Mouse (Mus musculus): ENCODE results near the gene Malrd1.
"Not testable (repeated sequence)": the region's sequence is repeated elsewhere in the genome, so short reads cannot be mapped to it uniquely, and the experiment has no call there.

Malrd1 gene

DNA sequence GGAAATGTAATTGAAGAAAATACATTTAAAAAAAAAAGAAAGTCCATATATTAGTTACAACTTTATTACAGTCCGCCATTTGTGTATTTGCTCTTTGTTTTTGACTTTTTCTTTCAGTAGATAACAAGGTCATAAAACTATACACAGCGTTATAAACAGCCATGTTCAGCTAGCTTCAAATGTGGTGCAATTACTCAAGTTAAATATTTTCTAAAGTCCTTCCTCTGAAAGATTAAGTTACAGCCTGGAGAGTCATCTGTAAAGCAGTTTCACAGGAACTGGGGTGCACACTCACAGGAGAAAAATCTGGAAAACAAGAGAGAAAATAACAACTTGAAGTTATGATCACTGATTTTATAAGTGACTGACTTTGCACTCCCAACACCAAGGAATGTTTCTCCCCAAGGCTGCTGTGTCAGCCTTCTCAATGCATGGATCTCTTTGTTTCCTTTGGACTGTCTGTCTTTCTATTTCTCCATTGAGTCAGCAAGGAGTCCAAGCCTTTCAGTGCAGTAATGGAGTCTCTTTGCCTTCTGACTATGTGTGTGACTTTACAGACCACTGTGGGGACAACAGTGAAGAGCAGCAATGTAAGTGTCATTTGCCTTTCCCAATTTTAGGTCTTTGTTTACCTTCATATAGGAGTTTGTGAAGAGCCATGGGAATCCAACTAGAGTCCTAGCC, at the start of gene Malrd1:
TSS of gene Malrd1 (plus strand) at position 239 of the 684 bp plus-strand sequence.
- no peak for DNase-seq (ENCODE audit: low read depth, low spot score)

DNA sequence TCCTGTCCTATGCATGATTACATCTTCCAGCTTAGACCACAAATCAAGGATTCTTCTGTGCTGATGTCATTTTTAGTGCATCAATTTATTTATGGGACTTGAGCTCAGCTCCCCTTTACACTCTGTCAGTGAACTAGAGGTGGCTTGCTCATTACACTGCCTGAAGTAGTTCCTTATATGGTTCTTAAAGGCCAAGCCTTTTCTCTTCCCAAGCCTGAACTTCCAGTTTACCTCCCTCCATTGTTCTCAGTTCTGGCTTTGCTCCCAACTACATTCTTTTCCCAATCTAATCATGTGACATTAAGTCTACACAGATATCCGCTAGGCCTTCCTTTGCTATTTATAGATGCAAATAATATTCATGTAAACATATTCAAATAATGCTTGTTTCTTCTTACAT, 12.4 kb downstream of the Malrd1 start:
- DNase-seq (ENCODE audit: low read depth, low spot score) = no peak

DNA sequence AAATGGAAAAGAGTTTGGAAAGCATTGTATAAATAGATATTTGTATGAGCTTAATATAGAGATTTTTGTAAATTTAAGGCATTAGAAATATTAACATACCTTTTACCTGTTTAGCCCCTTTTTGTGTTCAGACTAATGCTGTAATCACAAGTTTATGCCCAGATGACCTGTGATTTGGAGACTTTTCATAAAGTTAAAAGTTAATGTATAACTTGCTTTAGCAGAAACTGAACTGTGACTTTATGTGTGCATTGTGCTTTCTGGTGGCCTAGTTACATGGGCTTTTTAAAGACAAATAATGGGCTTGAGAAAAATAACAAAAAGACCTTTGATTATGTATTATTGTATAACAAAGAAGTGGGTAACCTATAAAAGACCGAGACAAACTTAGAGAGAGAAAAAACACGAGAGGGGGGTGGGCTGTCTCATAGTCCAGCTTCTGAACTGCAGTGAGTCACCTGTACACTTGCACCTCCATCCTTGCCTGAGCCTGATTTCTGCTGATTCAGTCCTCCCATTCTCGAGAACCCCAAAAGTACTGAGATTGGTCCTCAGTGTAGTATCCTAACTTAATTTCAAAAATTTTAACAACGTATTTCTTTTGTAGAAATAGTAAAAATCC, 87.2 kb downstream of the Malrd1 start:
- no peak for DNase-seq (ENCODE audit: low read depth, low spot score)

DNA sequence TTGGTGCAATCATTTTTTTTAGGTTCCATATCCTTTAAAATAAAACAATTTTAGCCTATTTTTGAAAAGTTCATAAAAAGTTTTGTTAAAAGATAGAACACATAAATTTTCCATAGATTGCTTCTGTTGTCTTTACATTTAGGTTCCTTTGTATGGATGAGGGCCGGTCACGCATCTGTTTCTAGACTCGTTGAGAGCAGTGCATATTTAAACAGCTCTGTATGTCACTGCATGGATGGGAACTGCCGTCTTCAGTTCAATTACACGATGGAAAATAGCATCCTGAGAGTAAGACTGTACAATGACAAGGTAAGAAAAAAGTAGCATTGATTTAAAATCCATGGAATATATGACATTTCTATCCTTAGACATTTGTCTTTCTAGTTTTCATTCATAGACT, 87.7 kb downstream of the Malrd1 start:
- no peak for DNase-seq (ENCODE audit: low read depth, low spot score)

DNA sequence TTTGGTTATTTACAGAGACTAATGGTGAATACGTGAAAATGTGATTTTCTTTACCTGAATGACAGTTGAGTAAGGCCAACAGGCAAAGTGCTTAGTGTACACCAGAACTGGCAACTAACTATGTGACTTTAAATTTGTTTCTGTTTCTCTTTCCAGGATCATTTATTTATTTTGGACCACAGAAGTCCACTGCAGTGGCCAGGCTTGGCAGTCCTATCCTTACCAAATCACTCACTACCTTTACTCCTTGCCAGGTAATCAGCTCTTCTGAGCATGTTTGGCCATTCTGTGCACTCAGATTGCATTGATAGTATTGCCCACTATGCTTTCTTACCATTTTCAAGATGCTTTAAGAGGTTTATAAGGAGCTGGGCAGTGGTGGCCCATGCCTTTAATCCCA, 109.5 kb downstream of the Malrd1 start:
- DNase-seq (ENCODE audit: low read depth, low spot score) = no peak

DNA sequence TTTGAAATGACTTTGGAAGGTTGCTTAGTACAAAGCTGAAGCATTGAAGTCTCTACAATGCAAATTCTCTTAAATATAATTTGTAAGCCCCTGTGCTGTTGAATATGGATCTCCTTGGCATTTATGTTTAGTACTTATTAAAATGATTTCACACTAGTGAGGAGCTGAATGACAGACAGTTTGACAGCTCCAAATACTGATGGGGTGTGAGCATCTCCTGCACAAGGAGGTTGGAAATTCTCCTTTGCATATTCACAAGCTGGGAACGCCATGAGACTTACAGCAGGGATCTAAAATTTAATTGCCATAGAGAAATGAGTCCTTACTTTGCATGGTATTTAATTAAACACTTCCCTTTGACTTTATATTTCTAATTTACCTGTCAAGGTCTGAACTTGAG, 117.6 kb downstream of the Malrd1 start:
- DNase-seq (ENCODE audit: low read depth, low spot score) = no peak

DNA sequence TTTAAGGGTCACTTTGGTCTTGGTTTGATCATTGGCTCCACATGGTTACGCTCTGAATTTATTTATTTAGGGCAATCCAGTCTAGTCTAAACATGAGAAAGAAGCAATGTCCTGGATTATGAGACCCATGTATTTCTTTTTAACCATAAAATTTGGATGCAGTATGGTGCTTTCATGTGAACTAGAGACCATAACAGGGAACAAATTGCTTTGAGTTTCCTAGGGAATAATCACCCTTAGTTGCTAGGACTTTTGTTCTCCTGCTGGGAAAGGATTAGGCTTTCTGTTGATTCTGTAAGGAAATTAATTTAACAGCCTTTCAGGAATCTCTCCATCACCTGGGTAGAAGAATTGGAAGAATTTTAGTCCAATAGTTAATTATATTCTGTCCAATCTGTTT, 130.1 kb downstream of the Malrd1 start:
- no peak for DNase-seq (ENCODE audit: low read depth, low spot score)

DNA sequence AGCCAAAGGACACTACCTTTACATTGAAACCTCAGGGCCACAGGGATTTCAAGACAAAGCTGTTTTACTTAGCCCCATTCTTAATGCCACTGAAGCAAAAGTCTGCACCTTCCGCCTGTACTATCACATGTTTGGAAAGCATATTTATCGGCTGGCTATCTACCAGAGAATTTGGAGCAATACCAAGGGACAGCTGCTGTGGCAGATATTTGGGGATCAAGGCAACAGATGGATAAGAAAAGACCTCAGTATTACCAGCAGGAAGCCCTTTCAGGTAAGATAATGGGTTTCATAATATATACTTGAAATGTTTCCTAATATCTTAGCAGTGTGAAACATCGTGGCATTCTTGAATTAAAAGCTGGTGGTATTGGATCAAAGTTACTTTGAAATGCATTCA, 176.7 kb downstream of the Malrd1 start:
- no peak for DNase-seq (ENCODE audit: low read depth, low spot score)

DNA sequence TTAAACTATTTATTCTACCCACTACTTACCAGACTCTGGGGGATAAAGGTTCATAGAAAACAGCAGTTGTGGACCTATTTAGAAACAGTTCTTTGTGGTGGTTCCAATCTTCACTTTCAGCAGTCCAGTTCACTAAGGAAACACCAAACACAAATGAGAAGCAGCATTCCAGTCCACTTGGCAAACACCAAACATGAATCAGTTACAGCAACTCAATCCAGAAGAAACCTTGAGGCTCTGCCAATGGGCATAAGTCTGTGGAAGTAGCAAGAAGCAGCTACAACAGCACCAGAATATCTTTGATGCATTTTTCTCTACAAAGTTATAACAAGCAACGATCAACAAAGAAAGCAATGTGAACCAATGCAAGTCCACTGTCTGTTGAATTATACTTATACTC, 214.7 kb downstream of the Malrd1 start:
- no peak for DNase-seq (ENCODE audit: low read depth, low spot score)

DNA sequence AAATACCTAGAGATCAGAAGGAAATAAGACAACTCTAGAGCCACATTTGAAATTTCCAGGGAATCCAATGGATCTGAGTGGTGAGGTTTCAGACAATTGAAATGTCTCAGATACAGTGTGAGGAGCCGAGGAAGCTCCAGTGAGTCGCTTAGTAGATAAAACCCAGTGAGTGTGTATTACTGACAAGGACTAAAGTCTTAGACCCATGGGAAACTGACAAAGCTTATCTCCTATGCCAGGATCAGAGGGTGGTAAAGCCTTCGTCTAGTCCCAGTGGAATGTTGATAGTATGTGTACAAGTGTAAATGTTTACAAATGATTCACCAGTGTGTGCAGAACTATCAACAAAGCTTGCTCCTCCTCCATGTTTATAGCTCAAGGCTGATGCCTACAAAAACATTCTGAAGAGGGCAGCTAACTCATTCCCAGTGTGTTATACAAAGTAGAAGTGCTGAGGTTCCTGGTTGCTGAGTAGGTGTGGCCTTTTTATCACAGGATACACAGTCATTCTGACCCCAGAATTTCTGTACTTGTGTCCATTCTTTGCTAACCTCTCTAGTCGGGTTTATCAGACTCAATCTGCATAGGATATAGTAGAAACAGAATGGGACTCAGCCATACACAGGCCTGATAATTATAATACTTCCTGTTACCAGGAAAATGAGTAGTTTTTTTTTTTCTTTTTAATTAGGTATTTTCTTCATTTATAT, 218.9 kb downstream of the Malrd1 start:
- DNase-seq (ENCODE audit: low read depth, low spot score) = no peak

DNA sequence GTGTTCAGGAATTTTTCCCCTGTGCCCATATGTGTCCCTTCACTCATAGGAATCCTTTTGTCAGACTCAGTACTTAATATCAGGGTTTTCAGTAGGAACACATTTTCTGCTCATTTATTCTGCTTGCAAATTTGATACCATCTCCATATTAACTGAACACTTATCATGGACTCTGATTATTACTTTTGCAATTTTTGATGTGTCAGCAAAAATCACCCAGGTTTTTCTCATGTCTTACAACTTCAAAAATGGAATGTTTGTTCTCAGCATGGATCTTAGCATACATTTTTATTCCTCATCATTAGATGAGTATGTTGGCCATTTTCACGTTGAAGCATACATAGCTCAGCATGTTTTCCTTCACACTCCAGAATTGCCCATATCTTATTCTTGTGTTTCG, 258.5 kb downstream of the Malrd1 start:
- DNase-seq (ENCODE audit: low read depth, low spot score) = no peak

DNA sequence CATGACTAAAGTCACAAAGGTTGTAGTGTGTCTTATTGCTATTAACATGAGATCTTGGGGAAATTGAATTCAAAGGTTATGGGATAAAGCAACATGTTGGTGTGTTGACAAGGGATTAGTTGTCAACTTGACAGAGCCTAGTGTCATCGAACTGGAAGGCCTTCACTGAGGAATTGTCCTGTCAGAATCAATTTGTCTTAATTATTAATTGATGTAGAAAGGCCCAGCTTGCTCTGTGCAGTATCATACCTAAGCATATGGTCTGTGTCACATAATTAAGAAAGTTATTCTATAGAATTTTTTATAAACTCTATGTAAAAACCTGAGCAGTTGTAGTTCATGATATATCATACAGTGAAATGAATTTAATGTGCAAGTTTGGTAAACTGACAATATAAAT, 289.4 kb downstream of the Malrd1 start:
- DNase-seq (ENCODE audit: low read depth, low spot score) = no peak

DNA sequence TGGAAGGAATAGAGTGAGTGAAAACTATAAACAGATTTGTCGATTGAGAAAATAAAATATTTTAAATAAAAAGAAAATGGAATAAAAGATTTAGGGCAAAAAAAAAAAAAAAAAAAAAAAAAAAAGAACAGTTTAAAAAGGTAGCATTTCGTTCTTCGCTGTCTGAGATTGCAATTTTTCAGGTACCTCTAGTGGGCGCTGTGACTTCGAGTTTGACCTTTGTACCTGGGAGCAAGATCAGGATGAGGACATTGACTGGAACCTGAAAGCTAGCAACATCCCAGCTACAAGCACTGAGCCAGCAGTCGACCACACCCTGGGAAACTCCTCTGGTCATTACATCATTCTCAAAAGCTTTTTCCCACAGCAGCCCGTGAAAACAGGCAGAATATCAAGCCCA, 343.1 kb downstream of the Malrd1 start:
- DNase-seq (ENCODE audit: low read depth, low spot score) = peak; percentile 4

DNA sequence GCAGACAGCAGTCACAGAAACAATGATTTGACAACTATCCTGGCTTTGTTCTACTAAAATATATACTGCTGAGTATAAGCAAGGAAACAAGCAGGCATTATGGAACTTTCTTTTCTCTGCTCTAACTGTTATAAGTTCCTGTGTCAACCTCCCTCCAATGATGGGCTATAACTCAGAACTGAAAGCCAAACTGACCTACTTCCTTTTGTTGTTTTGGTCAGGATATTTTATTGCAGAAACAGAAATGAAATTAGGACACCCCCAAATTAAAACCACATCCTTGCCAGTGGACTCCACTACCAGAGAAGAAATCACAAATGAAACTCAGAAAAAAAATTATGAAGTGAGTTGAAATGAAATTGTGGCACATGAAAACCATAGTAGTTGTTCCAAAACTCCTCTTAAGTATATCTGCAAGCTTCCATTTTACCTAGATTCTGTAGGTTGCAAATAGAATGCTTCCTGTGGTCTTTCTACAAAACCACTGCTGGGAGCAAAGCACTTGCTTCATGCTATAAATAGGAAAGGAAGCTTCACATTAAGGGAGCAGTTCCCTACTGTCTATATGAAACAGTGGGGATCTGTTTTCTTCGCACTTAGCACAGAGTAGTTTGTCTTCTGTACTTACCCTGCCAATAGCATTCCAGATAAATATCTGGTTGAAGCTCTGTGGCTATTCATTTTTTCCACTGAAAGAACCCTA, 367.3 kb downstream of the Malrd1 start:
- no peak for DNase-seq (ENCODE audit: low read depth, low spot score)

DNA sequence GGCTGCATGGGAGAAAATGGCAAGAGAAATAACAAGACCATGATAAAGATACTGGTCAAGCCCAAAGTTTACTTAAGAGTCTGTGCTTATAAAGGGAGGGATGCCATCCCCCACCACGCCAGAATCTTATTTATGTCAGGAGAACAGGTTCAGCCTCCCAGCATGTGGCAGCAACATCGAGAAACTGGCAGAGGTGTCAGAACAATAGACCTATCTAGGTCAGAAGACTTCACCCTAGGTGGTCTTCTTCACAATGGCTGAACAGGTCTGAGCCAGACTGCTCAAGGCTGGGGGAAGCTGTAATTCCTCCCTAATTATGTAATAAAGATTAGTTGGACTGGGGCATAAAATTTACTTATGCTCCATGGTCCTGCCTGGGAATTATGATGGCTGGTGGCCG, 399.2 kb downstream of the Malrd1 start:
- no peak for DNase-seq (ENCODE audit: low read depth, low spot score)

DNA sequence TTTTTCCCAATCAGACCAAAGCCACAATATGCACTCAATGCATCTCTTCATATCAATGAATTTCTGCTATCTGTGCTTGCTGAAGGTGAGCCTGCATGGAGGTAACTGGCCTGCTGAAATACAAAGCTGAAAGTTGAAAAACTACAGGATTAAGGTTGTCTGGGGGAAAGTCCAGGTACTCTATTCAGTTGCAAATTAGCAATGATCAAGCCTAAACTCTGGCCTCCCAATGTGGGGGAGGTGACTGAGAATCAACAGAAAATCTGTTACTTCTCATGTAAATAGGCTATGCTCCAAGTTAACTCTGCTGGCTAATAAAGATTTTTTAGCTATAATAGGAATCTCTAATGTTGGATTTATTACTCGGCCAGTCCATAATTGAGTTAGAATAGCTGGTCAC, 399.8 kb downstream of the Malrd1 start:
- DNase-seq (ENCODE audit: low read depth, low spot score) = no peak

DNA sequence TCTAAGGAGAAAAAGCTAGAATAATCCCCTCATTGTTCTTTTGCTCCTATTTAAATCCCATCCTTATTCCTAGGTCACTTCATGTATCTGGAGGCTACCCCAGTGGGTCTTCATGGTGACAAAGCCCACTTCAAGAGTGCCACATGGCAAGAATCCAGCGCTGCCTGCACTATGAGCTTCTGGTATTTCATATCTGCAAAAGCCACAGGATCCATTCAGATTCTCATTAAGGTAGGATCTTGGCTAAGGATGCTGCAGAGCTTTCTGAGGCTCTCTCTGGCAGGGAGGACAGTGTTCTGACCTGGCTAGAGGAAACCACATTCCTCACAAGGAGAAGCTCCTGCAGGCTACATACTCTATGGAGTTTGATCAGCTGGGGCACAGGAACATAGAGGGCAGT, 405.2 kb downstream of the Malrd1 start:
- DNase-seq (ENCODE audit: low read depth, low spot score) = no peak

DNA sequence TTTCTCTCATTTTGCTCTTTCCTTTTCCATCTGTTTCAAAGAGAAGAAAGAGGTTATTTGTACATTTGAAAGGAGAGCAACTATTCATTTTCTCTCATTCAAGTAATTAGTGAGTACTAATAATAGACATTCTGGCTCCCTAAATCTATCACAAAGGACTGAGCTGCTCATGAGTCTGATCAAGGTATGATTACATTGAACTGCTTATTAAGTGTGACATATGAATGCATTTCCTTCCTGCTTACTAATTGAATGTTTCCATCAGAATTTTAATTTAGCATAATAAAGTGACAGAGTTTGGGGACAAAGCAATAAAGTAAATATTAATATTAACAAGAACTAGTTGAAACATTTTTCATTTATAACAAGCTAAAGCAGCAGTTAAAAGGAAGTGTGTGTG, 405.6 kb downstream of the Malrd1 start:
- no peak for DNase-seq (ENCODE audit: low read depth, low spot score)

DNA sequence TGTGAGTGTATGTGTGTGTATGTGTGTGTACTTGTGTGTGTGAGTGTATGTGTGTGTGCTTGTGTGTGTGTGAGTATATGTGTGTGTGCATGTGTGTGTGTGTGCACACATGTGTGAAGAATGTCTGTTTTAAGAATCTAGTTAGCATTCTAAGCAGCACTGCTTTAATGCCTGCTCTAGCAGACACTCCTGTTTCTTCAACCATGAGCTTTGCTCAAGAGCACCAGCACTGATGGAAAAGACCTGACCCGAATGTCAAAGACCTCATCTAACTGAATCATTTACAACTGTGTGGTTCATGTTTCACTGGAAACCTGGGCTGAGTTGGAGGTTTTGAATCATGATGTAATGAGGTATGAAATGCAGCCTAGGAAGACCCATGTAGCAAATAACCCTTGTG, 406.1 kb downstream of the Malrd1 start:
- DNase-seq (ENCODE audit: low read depth, low spot score) = no peak

DNA sequence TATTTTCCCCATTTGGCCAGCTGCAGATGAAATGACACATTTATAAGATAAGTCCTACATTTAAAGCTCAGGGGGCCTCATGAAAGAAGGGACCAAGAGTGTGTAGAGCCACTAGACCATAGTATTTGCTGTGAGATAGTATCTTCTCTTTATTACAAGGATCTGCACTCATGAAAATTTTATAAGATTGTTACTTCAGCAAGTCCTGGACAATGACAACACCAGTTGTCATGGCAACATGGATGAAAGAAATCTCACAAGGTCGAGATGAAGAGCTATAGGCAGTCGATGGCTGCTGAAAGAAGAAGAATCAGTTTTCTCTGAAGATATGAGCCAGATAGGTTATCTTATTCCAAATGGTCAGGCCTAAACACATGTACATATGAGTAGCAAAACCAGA, 476.6 kb downstream of the Malrd1 start:
- DNase-seq (ENCODE audit: low read depth, low spot score) = no peak

DNA sequence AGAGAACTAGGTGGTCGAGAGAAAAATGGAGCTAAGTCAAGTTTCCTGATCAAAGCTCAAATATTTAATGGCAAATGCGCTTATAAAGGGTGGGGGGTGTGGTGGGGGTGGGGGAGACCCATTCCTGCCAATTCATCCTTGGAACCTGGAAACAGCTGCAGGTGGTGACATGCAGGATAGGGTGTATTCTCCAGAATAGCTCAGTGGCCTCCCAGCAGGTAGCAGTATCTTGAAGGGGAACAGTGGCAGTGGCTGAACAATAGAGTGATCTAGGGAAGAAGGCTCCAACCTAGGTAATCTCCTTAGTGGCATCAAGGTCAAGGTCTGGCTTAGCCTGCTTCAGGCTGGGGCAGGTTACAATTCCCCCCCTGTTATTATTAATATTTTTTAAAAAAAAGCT, 490.8 kb downstream of the Malrd1 start:
- DNase-seq (ENCODE audit: low read depth, low spot score) = not testable (repeated sequence)

DNA sequence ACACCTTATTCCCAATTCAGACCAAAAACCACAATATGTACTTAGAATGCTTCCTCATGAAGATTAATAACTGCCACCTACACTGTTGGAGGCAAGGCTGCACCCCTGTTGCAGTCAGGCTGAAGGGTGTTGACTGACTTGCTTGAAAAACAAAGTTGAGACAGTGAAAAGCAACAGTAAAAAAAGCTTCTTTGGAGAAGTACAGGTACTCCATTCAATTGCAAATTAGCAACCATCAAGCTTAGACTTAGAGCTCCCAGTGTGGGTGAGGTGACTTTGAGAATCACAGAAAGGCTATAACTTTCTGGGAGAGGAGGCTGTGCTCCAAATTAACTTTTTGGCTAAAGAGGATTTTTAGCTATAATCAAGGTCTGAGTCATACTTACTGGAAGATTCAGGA, 491.4 kb downstream of the Malrd1 start:
- DNase-seq (ENCODE audit: low read depth, low spot score) = not testable (repeated sequence)

DNA sequence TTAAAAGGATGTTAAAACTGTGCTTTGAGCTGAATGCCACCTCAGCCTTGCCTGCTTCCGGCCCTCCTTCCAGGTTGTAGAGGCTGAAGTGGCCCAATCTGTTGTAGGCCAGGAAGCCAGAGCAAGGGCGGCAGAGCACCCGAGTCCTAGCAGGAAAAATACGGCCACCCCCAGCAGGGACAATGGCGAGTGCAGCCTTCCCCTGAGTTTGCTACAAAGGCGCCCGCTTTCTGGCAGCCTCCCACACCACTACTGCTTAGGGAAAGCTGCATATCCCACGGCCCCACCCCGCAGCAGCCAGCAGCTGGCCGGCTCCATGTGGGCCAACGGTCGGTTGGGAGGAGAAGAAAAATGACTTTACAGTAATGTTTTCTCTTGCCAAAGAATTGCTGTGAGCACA, 503.5 kb downstream of the Malrd1 start:
- no peak for DNase-seq (ENCODE audit: low read depth, low spot score)

Measured in A20 (cell line).